Mouse (Mus musculus) stomach, embryonic 14.5 days (tissue): ENCODE data around the gene Dapk2. TPM values are rescaled to one million over a fixed set of nuclear protein-coding genes. Genes with fewer than 3 reads are reported as not detected.

Experiments used
- ATAC-seq: fragments of 200-750 bp; cut with Nextera tagmentation; 2 replicates; pipeline ENCODE4 v1.8.0; 2017; ENCODE audit warnings: low read depth, moderate TSS enrichment; ENCODE audit not compliant: insufficient number of reproducible peaks, insufficient read depth, low FRiP score
- H3K27ac ChIP-seq: fragments of 300-500 bp; sonication (generic); 2 replicates; pipeline ENCODE4 v1.5.1; 2014; ENCODE audit warnings: mild to moderate bottlenecking, low read length, moderate library complexity, mixed read lengths
- H3K27me3 ChIP-seq: fragments of 300-500 bp; sonication (generic); 2 replicates; pipeline ENCODE4 v1.6.1; 2014; ENCODE audit warnings: low read length, control low read depth, mixed read lengths; ENCODE audit not compliant: control insufficient read depth, insufficient read depth
- H3K36me3 ChIP-seq: fragments of 300-500 bp; sonication (generic); 2 replicates; pipeline ENCODE4 v1.6.1; 2014; ENCODE audit warnings: mild to moderate bottlenecking, control low read depth, low read length, moderate library complexity, mixed read lengths; ENCODE audit not compliant: control insufficient read depth, insufficient read depth
- H3K4me1 ChIP-seq: fragments of 300-500 bp; sonication (generic); 2 replicates; pipeline ENCODE4 v1.6.1; 2014; ENCODE audit warnings: low read length, control low read depth, mixed read lengths; ENCODE audit not compliant: control insufficient read depth, insufficient read depth
- H3K4me2 ChIP-seq: fragments of 300-500 bp; sonication (generic); replicated peaks from 2 replicates; pipeline ENCODE4 v1.6.1; 2014; ENCODE audit warnings: low read depth, low read length, control low read depth
- H3K4me3 ChIP-seq: fragments of 300-500 bp; sonication (generic); 2 replicates; pipeline ENCODE4 v1.5.1; 2014; ENCODE audit warnings: low read depth, low read length, control low read depth
- H3K9ac ChIP-seq: fragments of 300-500 bp; sonication (generic); replicated peaks from 2 replicates; pipeline ENCODE4 v1.6.1; 2014; ENCODE audit warnings: low read depth, mild to moderate bottlenecking, control low read depth, low read length, moderate library complexity, mixed read lengths
- H3K9me3 ChIP-seq: fragments of 300-500 bp; sonication (generic); 2 replicates; pipeline ENCODE4 v1.6.1; 2016; ENCODE audit warnings: low read depth, low read length, control low read depth; ENCODE audit not compliant: control insufficient read depth
- WGBS: fragments of 180-500 bp; shearing (Covaris S2); extraction: QIAGEN DNeasy Blood & Tissue Kit; methylation state at CpG from one replicate; pipeline ENCODE4 v1.1.7; 2014; 5-methylcytosine and 5-hydroxymethylcytosine counted together
- polyA plus RNA-seq: library from polyadenylated mRNA; unstranded; fragments of >200 nt; fragmentation: Nextera tagmentation; extraction: Ambion mirVana; gene quantifications from 2 replicates; pipeline ENCODE4 v1.2.1, GENCODE M21; 2014

Dapk2 gene
- 6.4 and 7.1 TPM in 2 replicates for polyA plus RNA-seq

DNA sequence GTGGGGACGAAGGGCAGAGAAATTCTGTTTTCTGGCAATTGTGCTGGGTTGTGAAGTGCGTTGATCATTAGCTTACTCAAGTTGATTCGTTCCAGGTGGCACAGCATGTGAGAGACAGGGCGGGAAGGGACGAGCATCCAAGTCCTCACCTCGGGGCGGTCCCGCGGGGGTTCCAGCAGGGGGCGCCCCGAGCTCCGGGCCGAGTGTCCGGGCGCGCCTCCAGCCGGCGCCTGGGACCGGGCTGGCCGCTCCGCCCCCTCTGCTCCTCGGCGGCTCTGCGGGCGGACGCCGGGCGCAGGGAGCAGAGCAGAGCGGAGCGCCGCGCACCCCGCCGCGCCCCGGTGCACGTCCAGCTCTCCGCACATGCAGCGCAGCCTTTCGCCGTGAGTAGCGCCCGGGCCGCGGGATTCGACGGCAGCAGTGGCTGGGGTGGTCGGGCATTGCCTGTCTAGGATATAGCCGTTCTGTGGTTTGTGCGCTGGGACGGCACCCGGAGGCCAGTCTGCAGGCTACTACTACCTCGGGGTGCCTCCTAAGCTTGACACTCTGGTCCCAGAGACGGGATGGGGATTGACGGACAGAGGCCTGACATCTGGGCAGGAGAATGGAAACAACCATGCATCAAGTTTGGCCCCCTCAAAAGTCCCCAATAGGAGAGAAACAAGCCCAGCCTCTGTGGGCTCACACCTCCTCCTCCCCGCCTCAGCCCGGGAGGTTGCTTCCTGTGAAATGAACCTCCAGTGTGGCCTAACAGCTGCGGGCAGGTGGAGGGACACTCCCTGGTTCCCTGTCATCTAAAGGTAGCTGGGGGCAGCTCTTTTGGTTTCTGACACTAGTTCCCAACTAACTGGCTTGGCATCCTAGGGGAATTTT is at the start of gene Dapk2:
Gene Dapk2 (plus strand): TSS at position 266 of the 873 bp plus-strand sequence.
- 1% methylated on average over 56 of the region's 58 CpGs for whole genome bisulfite sequencing
- peak; percentile 90 for ATAC-seq
- H3K27ac ChIP-seq, result no peak within 1 kb of the TSS
- no peak within 1 kb of the TSS; the same call in 1 of the 2 replicates for H3K9ac ChIP-seq
- no peaks in the 10 kb centered on the region for H3K27me3 ChIP-seq
- peak within 1 kb of the TSS; percentile 39 for H3K4me3 ChIP-seq
- H3K4me2 ChIP-seq, result peak within 1 kb of the TSS; percentile 66
- no peaks in the 10 kb centered on the region for H3K4me1 ChIP-seq
- no peaks in the 10 kb centered on the region for H3K9me3 ChIP-seq
- H3K36me3 ChIP-seq, result no peaks in the 10 kb centered on the region

DNA sequence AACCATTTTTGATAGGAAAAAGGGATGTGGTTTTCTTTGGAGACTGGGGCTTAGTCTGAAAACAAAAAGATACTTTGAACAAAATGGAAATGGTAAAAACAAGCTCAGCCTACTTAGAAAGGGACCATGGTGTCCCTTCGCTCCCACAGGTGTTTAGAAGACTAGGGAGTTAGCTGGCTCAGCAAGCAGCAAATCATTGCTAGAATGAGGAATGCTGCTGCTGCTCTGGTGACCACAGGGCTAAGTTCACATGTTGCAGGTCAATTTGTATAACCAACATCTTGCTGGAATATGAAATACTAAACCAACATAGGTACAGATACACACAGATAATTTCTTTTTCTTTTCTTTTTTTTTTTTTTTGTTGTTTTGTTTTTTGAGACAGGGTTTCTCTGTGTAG is 48.4 kb upstream of the Dapk2 start:
- no peak overlapping the region for H3K4me3 ChIP-seq
- no peaks in the 10 kb centered on the region for H3K4me1 ChIP-seq
- H3K4me2 ChIP-seq, result no peak overlapping the region
- no peak overlapping the region for H3K9ac ChIP-seq
- H3K36me3 ChIP-seq, result peaks cover 32% of the 10 kb centered on the region
- ATAC-seq, result no peak
- H3K27ac ChIP-seq, result no peak overlapping the region
- no peaks in the 10 kb centered on the region for H3K9me3 ChIP-seq
- no peaks in the 10 kb centered on the region for H3K27me3 ChIP-seq
- 97% methylated on average over 1 of the region's 1 CpGs for WGBS

DNA sequence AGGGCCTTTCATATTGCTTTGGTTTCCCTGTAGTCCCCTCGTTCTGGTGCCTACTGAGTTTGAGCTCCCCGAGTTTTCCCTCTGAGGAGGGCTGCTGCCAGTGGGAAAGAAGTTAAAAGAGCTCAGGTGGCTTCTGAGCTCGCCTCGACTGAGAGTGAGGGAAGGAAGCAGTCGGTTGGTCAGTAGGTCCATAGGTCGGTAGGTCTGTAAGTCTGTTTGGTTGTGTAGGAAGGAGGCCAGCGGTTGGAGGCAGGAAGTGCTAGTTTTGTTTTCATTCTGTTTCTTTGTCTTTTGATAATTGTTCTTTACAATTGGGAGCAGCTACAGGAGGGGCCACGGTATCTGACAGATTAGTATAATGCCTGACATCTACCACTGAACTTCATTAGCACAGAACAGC is 47.9 kb upstream of the Dapk2 start:
- ATAC-seq, result no peak
- Histone ChIP-seq H3K4me3 (no peak overlapping the region), H3K27me3 (no peaks in the 10 kb centered on the region), H3K4me1 (no peaks in the 10 kb centered on the region), H3K36me3 (peaks cover 30% of the 10 kb centered on the region), H3K4me2 (no peak overlapping the region), H3K9ac (no peak overlapping the region), H3K9me3 (no peaks in the 10 kb centered on the region), H3K27ac (no peak overlapping the region)
- WGBS, result 67% methylated on average over 8 of the region's 8 CpGs

DNA sequence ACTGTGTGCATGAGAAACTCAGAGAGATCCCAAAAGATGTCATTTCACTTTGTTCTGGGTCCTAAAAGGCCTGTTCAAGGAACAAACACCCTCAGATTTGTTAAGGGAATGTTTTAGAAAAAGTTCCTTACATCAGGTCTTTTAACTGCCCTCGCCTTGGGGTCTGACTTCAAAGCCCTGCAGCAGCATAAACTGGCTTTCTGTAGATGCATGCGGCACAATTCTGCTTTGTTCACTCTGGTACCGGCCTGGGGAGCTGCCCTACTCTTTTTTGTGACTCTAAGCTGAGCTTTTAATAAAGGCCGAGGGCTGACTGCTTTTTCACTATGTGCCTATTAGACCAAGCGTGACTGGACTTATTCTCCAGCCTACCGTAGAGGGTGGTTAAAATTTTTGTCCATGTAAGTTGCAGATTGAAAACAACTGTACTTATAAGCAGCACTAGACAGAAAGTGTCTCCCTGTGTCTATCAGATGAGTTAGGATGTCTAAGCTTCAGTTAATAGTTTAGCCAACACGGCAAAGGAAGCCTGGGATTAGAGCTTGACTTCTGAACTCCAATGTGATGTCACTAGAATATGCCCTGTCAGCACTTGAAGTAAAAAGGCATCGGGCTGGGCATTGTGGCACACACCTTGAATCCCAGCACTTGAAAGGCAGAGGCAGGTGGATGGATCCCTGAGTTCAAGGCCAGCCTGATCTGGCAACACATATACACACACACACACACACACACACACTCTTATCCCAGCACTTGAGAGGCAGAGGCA is 47.2 kb upstream of the Dapk2 start:
- H3K4me2 ChIP-seq, result no peak overlapping the region
- no peaks in the 10 kb centered on the region for H3K27me3 ChIP-seq
- H3K36me3 ChIP-seq, result peaks cover 29% of the 10 kb centered on the region
- no peak overlapping the region for H3K4me3 ChIP-seq
- H3K9ac ChIP-seq, result no peak overlapping the region
- H3K9me3 ChIP-seq, result no peaks in the 10 kb centered on the region
- 84% methylated on average over 8 of the region's 8 CpGs for WGBS
- ATAC-seq, result no peak
- H3K27ac ChIP-seq, result no peak overlapping the region
- H3K4me1 ChIP-seq, result no peaks in the 10 kb centered on the region

DNA sequence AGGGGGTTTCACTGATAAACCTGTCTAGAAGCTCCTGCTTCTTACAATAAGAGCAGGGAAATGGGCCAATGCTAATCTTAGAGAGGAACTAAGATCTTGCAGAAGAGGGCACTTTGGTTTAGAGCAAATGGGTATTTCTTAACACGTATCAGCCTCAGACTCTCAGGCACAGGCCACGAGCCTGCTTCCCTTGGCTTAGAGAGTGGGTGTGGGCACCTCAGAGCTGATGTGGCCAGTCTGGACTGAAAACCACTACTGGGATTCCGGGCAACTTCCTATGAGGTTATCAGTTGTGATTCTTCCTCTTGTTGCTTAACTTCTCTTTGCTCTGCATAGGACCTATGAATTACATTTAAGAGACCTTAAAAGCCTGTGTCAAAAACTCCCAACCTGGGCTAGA is 43.7 kb upstream of the Dapk2 start:
- no peak overlapping the region for H3K27ac ChIP-seq
- no peak overlapping the region for H3K9ac ChIP-seq
- no peaks in the 10 kb centered on the region for H3K27me3 ChIP-seq
- H3K9me3 ChIP-seq, result no peaks in the 10 kb centered on the region
- no peaks in the 10 kb centered on the region for H3K4me1 ChIP-seq
- no peak for ATAC-seq
- peaks cover 18% of the 10 kb centered on the region for H3K36me3 ChIP-seq
- H3K4me2 ChIP-seq, result no peak overlapping the region
- no peak overlapping the region for H3K4me3 ChIP-seq
- WGBS, result 90% methylated on average over 3 of the region's 3 CpGs

DNA sequence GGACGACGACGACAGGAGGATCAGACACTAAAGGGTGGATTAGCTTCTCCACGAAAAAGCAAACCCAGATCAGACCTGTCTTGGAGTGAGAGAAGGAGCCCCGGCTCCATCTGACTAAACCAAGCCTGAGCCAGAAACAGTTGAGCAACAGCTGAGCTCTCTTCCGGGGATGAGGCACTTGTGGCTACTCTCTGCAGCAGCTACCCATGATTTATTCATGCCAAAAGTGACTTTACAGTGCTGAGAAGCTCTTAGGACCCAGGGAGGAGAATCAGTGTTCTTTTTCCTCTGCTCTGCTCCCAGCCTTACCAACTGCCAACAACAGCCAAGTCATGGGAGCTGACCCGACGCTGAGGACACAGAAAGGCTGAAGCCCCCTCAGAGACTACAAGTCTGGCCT is 41.1 kb upstream of the Dapk2 start:
- Histone ChIP-seq H3K4me1 (no peaks in the 10 kb centered on the region), H3K27ac (no peak overlapping the region), H3K36me3 (peaks cover 16% of the 10 kb centered on the region), H3K9ac (no peak overlapping the region), H3K4me3 (no peak overlapping the region), H3K9me3 (no peaks in the 10 kb centered on the region), H3K27me3 (no peaks in the 10 kb centered on the region), H3K4me2 (no peak overlapping the region)
- 55% methylated on average over 8 of the region's 8 CpGs for WGBS
- ATAC-seq, result no peak

DNA sequence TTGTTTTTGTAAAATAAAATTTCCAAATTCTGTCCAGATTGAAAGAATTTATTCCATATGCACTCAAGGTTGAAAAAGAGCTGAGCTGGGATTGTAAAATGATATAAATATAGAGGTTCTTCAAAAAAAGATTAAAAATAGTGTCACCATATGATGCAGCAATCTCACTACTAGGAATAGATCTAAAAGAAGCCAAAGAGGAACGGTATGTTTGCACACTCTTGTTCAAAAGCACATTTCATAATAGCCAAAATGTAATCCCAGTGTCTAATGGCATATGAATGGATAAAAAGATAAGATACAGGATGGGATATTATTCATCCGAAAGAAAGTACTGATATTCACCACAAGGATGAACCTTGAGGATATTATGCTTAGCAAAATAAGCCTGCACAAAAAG is 38.5 kb upstream of the Dapk2 start:
- WGBS, result 91% methylated on average over 2 of the region's 2 CpGs
- H3K4me3 ChIP-seq, result no peak overlapping the region
- ATAC-seq, result no peak

DNA sequence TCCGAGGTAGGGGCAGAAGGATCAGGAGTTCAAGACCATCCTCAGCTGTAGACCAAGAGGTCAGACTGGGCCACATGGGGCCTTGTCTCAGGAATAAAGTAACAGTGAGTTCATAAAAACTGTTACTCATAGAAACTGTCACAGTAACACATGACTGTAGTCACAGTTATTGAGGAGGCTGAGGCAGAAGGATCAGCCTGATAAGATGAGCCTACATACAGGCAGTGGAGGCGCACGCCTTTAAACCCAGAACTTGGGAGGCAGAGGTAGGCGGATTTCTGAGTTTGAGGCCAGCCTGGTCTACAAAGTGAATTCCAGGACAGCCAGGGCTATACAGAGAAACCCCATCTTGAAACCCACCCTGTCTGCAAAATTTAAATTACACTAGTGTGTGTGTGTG is 37.9 kb upstream of the Dapk2 start:
- H3K27me3 ChIP-seq, result no peaks in the 10 kb centered on the region
- no peak overlapping the region for H3K4me3 ChIP-seq
- peaks cover 7% of the 10 kb centered on the region; the same call in 1 of the 2 replicates for H3K36me3 ChIP-seq
- WGBS, result 92% methylated on average over 4 of the region's 4 CpGs
- no peak overlapping the region for H3K4me2 ChIP-seq
- no peaks in the 10 kb centered on the region for H3K4me1 ChIP-seq
- no peaks in the 10 kb centered on the region for H3K9me3 ChIP-seq
- no peak for ATAC-seq
- no peak overlapping the region for H3K9ac ChIP-seq
- H3K27ac ChIP-seq, result no peak overlapping the region

More for the DNA sequence above, 38.5 kb upstream of the Dapk2 start:
- Histone ChIP-seq H3K9ac (no peak overlapping the region), H3K9me3 (no peaks in the 10 kb centered on the region), H3K27ac (no peak overlapping the region), H3K4me1 (no peaks in the 10 kb centered on the region), H3K4me2 (no peak overlapping the region), H3K36me3 (peaks cover 12% of the 10 kb centered on the region; the same call in 1 of the 2 replicates), H3K27me3 (no peaks in the 10 kb centered on the region)
